Mouse (Mus musculus) megakaryocyte, embryonic 14.5 days (primary cell): ENCODE results near the gene Cdip1. TPM values are rescaled to one million over a fixed set of nuclear protein-coding genes. Genes with fewer than 3 reads are reported as not detected.

Experiments used
- H3K27me3 ChIP-seq: replicated peaks from 2 replicates; pipeline ENCODE3; 2012; ENCODE audit warnings: inconsistent platforms
- H3K36me3 ChIP-seq: replicated peaks from 2 replicates; pipeline ENCODE3; 2012; ENCODE audit warnings: low read length, inconsistent platforms, mixed read lengths
- H3K4me1 ChIP-seq: 2 replicates; pipeline ENCODE4 v1.6.1; 2012; ENCODE audit warnings: inconsistent platforms
- H3K4me3 ChIP-seq: replicated peaks from 2 replicates; pipeline ENCODE3; 2012; ENCODE audit warnings: moderate library complexity, mild to moderate bottlenecking, inconsistent platforms
- H3K9me3 ChIP-seq: 2 replicates; pipeline ENCODE4 v1.6.1; 2012; ENCODE audit warnings: inconsistent platforms
- FLI1 ChIP-seq: IDR thresholded peaks from 2 replicates; pipeline ENCODE4 v1.6.1; 2012; ENCODE audit warnings: low read length, inconsistent platforms, mixed read lengths
- GATA1 ChIP-seq: IDR thresholded peaks from 3 replicates; pipeline ENCODE4 v1.6.1; 2012; ENCODE audit warnings: mixed read lengths, low read length, inconsistent platforms, borderline replicate concordance
- polyA plus RNA-seq: library from polyadenylated mRNA; stranded (reverse); fragments of >175 nt; gene quantifications from 2 replicates; pipeline ENCODE4 v1.2.3, GENCODE M21; 2012; ENCODE audit warnings: low replicate concordance; ENCODE audit not compliant: insufficient read depth

Cdip1 gene
- polyA plus RNA-seq, 1 experiment: 9.0 TPM

DNA sequence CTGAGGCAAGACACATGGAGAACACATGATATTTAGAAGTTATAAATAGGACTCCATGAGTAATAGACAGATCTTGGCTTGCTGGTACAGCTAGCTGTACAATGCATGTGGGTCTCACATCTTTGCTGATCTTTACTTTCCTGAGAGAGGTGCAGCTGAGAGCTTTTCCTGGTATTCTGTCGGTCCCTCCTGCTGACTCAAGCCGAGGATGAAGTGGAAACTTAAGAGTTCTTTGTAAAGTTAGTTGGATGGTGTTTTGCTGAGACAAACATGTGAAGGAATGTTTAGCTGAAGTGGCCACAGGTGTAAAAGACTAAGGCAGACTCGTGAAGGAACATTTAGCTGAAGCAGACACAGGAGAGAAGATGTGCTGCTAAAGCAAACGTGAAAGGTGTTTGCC is 6.5 kb upstream of the Cdip1 start:
- TF ChIP-seq FLI1 (no peak), GATA1 (no peak)
- Histone ChIP-seq H3K4me3 (no peak overlapping the region), H3K27me3 (no peaks in the 10 kb centered on the region), H3K9me3 (0 out of 2 replicates have a peak, but pooled peaks cover 19% of the 10 kb centered on the region), H3K36me3 (no peaks in the 10 kb centered on the region), H3K4me1 (no peaks in the 10 kb centered on the region)

DNA sequence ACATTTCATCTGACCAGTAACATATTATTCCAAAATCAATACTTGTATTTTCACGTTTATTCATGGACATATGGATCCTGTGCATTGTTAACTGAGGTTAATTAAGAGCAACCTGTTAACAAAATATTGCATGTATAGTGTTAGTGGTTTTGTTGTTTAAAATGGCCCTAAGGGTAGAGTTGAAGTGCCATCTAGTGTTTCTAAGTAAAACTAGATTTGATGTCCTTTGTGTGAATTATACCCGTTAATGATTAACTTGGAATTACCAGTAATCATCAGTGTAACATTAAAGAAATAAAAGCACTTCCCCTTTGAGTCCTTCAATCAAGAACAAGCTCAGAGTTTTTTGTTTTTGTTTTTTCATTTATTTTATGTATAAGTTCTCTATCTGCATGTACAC is 1.2 kb upstream of the Cdip1 start:
- Histone ChIP-seq H3K9me3 (no peaks in the 10 kb centered on the region), H3K4me1 (peaks cover 32% of the 10 kb centered on the region)
- TF ChIP-seq FLI1 (no peak), GATA1 (no peak)

DNA sequence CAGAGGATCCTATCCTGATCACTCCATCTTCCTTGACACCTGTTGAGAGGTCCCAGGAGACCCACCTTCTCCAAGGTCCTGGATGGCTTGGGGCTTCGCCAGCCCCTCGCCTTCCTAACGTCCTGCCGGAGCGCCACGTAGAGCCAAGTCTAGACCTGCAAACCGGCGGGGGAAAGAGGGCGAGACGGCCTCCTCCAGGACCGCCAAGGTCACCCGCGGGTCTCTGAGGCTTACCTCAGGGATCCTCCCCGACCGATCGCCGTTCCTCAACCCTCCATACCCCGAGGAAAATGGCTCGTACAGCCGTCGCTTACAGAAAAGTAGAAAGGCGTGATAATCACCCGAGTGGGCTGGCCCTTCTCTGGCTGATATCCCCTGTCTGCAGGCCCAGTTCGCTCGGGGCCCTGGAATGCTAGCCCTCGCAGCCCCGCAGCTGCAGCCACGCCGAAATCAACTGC is 752 bp downstream of the Cdip1 start:
- H3K27me3 ChIP-seq: no peaks in the 10 kb centered on the region
- no peaks in the 10 kb centered on the region for H3K9me3 ChIP-seq
- peak overlapping the region; percentile 98 for H3K4me3 ChIP-seq
- H3K4me1 ChIP-seq: peaks cover 37% of the 10 kb centered on the region
- TF ChIP-seq FLI1 (no peak), GATA1 (no peak)
- peaks cover 7% of the 10 kb centered on the region for H3K36me3 ChIP-seq

More for the DNA sequence above, 1.2 kb upstream of the Cdip1 start:
- Histone ChIP-seq H3K27me3 (no peaks in the 10 kb centered on the region), H3K36me3 (peaks cover 4% of the 10 kb centered on the region), H3K4me3 (no peak overlapping the region)

DNA sequence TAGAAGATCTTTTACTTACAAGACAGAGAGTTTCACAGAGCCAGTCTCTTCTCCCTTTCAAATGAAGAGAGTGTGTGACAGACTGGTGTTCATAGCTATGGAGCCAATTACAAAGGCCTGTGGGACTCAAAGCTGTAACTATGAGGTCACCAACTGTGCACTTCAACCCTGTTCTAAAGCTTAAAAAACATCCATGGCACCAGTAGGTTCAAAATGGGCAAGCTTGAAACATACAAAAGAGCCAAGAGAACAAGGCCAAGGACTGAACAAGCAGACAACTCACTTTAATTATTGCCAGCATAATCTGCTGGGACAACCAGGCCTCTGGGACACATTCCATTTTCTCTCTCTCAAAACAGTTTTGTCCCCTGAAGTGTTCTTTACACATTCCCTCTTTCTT is 1.9 kb downstream of the Cdip1 start:
- Histone ChIP-seq H3K9me3 (no peaks in the 10 kb centered on the region), H3K4me1 (peaks cover 43% of the 10 kb centered on the region), H3K4me3 (no peak overlapping the region), H3K27me3 (no peaks in the 10 kb centered on the region), H3K36me3 (peaks cover 17% of the 10 kb centered on the region)
- TF ChIP-seq FLI1: no peak
- TF ChIP-seq GATA1: no peak

DNA sequence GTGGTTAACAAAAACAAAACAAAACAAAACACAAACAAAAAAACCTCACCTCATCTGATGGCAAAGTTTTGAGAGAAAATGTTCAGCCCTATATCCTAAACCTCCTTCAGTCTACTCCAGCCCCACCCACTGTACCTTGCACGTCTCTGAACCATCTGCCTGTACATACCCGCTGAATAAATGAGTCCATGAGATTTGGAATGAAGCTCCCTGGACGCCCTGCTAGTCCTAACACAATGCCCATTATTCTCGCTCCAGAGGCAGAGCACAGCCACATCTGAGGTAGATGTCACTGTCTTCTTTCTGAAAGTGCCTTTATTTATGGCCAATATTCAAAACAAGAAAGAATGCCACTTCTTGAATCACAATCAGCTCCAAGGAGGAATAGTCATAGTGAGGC is 4.4 kb downstream of the Cdip1 start:
- H3K4me3 ChIP-seq: no peak overlapping the region
- H3K4me1 ChIP-seq: peaks cover 45% of the 10 kb centered on the region
- H3K27me3 ChIP-seq: no peaks in the 10 kb centered on the region
- no peaks in the 10 kb centered on the region for H3K9me3 ChIP-seq
- TF ChIP-seq GATA1 (no peak), FLI1 (no peak)
- H3K36me3 ChIP-seq: peaks cover 18% of the 10 kb centered on the region

DNA sequence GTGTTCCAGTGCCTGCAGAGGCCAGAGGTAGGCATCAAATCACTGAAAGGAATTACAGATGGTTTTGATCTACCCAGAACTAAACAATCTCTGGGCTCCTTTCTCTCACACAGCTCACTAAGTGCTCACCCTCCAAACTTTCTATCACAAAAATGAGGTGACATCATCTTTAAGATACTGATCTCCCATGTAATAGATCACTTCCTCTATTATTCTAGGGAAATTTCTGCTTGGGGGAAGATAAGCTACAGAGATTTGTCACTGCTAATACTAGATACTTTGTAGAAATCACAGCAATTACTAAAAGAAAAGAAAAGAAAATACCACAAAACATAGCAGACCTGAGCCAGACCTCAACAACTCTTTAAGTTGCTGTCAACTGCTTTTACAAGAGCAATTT is 7.6 kb downstream of the Cdip1 start:
- H3K36me3 ChIP-seq: peaks cover 31% of the 10 kb centered on the region
- no peak overlapping the region for H3K4me3 ChIP-seq
- H3K9me3 ChIP-seq: no peaks in the 10 kb centered on the region
- H3K27me3 ChIP-seq: no peaks in the 10 kb centered on the region
- TF ChIP-seq GATA1 (no peak), FLI1 (no peak)
- peaks cover 39% of the 10 kb centered on the region for H3K4me1 ChIP-seq

DNA sequence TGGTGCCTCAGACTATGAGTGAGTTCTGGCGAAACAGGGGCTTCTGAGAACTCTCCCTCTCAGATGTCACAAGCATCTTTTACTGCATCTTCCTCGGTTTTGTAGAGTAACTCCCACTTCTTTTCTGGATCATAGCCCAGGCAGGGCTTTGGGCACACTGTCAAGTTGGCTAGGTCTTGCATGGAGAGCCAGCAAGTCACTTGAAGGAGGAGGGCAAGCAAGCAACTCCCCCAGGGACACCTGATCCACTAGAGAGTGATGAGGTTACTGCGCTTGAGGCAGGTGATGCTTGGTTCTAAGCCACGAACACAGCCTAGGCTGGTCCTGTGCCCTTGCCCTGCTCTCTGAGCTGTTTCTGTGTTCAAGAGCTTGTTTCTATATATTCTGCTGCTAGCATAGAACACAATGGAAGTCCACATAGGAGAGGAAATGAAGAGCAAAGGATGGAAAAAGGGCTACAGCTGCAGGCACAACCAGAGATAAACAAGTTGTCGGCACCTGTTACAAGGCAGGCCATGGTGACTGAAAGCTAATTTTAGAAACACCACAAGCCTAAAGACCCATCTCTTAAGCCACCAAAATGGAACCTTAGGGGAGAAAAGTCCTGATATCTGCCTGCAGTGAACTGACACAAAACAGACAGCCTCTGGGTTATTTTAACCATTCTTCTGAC is 8.4 kb downstream of the Cdip1 start:
- H3K36me3 ChIP-seq: peaks cover 32% of the 10 kb centered on the region
- TF ChIP-seq GATA1 (no peak), FLI1 (no peak)
- H3K4me1 ChIP-seq: peaks cover 44% of the 10 kb centered on the region
- no peak overlapping the region for H3K4me3 ChIP-seq
- H3K9me3 ChIP-seq: no peaks in the 10 kb centered on the region
- no peaks in the 10 kb centered on the region for H3K27me3 ChIP-seq

DNA sequence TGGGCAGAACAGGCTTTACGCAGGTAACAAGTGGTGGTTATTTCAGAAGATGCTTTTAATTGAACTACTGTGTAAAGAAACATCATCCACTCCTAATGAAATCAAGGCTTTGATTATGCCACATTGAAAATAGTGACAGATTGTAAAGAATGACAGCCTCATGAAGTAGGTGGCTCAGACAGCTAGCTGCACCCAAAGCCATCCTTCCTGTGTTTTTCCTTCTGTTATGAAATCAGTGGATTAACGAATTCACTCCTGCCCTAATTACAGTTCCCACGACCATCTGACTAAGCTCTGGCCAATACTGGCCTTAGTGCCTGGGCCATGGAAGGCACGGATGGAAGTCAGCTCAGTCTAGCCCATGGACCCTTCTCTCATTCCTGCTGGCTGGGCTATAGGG is 11.2 kb downstream of the Cdip1 start:
- H3K9me3 ChIP-seq: no peaks in the 10 kb centered on the region
- no peak for TF ChIP-seq FLI1
- TF ChIP-seq GATA1: no peak
- no peaks in the 10 kb centered on the region for H3K27me3 ChIP-seq
- no peak overlapping the region for H3K4me3 ChIP-seq
- H3K4me1 ChIP-seq: peaks cover 50% of the 10 kb centered on the region
- H3K36me3 ChIP-seq: peaks cover 27% of the 10 kb centered on the region

DNA sequence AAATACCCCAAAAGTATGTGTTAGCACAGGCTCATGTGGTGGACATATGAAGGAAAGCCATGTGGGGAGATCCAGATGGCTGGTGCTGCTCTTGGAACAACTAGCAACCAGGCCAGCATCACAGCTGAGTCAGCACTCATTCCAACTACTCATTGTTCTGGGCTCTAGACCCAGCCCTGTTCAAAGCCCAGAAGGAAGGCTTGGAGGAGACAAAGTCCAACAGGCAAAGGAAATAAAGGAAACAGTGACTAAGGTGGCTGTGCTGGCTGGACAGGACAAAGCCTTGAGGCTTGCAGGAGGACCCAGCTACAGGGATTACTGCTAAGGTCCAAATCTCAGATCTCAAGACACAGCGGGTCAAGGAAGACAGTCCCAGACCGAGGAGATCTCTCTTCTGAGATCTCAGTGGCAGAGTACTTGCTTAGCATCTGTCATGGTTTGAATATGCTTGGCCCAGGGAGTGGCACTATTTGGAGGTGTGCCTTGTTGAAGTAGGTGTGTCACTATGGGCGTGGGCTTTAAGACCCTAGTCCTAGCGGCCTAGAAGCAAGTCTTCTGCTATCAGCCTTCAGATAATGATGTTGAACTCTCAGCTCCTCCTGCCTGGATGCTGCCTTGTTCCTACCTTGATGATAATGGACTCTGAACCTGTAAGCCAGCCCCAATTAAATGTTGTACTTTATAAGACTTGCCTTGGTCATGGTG is 12.0 kb downstream of the Cdip1 start:
- TF ChIP-seq GATA1: no peak
- no peak for TF ChIP-seq FLI1
- peak overlapping the region; percentile 66 for H3K4me3 ChIP-seq
- H3K36me3 ChIP-seq: peaks cover 20% of the 10 kb centered on the region
- H3K4me1 ChIP-seq: peaks cover 54% of the 10 kb centered on the region
- H3K27me3 ChIP-seq: no peaks in the 10 kb centered on the region
- H3K9me3 ChIP-seq: no peaks in the 10 kb centered on the region
